Mouse (Mus musculus): ENCODE results near the gene Npm3.
A peak's percentile ranks its signal among the peaks of the same experiment; 100 is the strongest.

Npm3 gene

GRCm38 (mm10) chr19:45734762-45735161 lies 14.6 kb downstream of the Npm3 start:
- DNase-seq (ENCODE audit: low read depth, low spot score) = no peak

DNA sequence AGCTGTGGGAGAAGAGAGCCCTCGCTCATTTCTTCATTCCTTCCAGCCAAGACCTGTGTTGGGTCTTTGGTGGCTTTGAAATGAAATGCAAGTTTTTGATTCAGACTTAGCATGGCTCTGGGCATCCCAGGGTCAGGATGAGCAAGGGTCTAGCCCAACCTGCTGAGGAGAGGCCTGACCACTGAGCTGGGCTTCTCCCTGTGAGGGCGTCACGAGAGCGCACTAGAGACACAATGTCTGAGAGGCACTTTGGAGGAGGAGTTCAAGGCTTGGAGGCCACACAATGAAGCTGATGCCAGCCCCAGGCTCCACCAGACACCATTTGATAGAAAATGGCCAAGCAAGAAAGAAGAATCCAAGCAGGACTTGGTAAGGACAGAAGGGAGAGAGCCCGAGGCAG lies 15.2 kb downstream of the Npm3 start:
- DNase-seq (ENCODE audit: low read depth, low spot score) = no peak

DNA sequence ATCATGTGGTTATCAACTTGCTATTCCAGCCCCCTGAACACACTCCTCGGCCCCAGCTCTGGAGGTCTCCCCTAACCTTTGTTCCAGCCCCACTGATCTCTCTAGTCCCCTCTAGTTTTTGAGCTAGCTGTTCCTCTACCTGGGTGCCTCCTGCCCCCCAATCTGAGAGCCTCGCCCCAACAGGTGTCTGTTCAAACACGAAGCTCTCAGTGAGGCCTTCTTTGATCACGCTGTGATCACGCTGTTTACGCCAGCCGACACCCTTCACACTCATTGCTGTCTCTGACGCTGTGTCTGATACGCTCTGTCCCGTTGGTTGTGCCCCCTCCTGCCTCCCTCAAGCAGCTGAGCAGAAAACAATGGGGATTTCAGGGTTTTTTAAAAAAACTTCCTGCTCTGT lies 15.8 kb downstream of the Npm3 start:
- no peak for DNase-seq (ENCODE audit: low read depth, low spot score)

GRCm38 (mm10) chr19:45731658-45732057 lies 17.7 kb downstream of the Npm3 start:
- peak; percentile 50 for DNase-seq (ENCODE audit: low read depth, low spot score)

- DNase-seq (ENCODE audit: low read depth, low spot score) = no peak
Observed at GRCm38 (mm10) chr19:45730042-45730441, 19.3 kb downstream of the Npm3 start.

DNA sequence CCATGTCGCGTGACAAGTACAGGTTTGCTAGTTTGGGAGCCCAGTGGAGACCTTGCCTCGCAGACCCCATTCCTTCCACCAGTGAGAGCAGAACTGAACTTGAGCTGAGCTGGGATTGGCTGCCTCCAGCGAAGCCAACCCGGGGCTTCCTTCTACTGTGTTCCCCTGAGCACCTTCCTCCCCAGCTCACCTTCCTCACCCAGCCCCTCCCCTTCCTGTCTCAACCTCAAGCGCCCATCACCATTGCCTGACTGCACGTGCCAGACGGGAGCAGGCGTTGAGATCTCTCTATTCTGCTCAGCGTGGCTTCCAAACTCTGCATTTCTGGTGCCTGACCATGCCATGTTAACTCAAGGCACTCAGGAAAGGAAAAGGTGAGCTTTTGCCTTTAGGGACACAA lies 22.2 kb downstream of the Npm3 start:
- DNase-seq (ENCODE audit: low read depth, low spot score) = no peak

GRCm38 (mm10) chr19:45725677-45726277 lies 23.6 kb downstream of the Npm3 start:
- no peak for DNase-seq (ENCODE audit: low read depth, low spot score)

DNA sequence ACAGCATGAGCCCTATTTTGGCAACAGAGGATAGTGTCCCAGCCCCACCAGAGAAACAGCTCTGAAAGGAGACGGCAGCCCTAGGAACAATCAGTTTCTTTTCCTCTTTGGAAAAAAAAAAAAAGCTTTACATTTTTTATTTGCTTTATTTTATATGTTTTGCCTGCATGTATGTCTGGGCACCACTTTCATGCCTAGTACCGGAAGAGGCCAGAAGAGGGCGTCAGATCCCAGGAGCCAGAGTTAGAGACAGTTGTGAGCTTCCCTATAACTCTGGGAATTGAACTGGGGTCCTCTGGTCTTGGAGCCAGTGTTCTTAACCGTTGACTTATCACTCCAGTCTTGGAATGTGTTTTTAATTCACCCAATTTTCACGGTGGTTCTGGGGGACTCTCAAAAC lies 27.2 kb downstream of the Npm3 start:
- DNase-seq (ENCODE audit: low read depth, low spot score) = no peak

- DNase-seq (ENCODE audit: low read depth, low spot score) = no peak
Observed at GRCm38 (mm10) chr19:45718286-45718685, 31.1 kb downstream of the Npm3 start.

- no peak for DNase-seq (ENCODE audit: low read depth, low spot score)
Observed at GRCm38 (mm10) chr19:45717493-45718220, 31.7 kb downstream of the Npm3 start.

GRCm38 (mm10) chr19:45708704-45709103 lies 40.7 kb downstream of the Npm3 start:
- DNase-seq (ENCODE audit: low read depth, low spot score) = no peak
